Mouse (Mus musculus) layer of hippocampus, postnatal 10 days (tissue): ENCODE measurements around the gene Gys2. TPM values are rescaled to one million over a fixed set of nuclear protein-coding genes. Genes with fewer than 3 reads are reported as not detected.

Experiments used
- DNase-seq, 2 experiments: peaks; one replicate each; pipeline ENCODE4 v3.0.0; 2021; ENCODE audit warnings: low spot score in 2 of 2
- total RNA-seq, 2 experiments: library from RNA; stranded (reverse); gene quantifications; 2 replicates each; pipeline ENCODE4 v1.2.3; 2021

Gys2 gene
- total RNA-seq, 2 experiments from 2014 or later: not detected

DNA sequence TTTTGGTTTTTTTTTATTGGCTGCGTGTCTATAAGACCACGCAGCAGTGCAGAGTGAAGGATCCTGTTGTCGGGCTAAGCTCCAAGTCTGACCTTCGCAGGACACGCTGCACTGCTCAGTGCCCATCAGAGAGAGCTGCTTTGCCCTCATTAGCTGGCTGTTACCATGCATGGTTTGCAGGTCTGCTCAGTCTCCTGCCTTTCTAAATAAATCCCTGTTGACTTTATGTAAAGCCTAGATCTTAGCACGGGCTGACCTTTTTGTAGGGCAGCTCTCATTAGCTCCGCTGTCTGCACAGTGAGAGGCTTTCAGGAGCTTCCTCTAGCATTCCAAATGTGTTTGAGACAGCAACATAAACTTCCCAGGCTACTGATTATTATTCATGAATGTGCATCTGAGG is 14.9 kb downstream of the Gys2 start:
- no peak for DNase-seq

DNA sequence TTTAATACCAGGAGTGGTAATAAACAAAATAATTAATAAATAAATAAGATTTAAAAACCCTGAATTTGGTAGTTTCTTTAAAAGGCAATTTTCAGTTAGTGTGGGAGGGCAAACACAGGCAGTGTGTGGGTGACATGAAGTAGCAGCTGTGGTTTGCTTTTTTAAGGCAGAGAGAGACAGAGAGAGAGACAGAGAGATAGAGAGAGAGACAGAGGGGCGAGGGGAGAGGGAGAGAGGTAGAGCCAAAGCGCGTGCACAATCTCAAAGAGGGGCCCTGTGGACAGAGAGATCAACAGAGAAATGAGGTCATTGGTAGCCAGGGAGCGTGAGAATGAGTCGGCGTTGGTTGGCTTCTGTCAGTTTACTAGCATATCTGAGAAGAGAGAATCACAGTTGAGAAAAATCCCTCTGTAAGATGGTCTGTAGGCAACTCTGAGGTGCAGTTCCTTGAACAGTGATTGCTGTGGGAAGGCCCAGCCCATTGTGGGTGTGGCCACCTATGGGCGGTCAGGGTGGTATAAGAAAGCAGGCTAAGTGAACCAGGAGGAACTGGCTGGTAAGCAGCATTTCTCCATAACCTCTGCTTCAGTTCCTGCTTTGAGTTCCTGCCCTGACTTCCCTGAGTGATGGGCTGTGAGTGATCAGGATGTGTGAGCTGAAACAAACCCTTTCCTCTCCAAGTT is 17.5 kb downstream of the Gys2 start:
- peak; percentile 8 to 17 for DNase-seq

DNA sequence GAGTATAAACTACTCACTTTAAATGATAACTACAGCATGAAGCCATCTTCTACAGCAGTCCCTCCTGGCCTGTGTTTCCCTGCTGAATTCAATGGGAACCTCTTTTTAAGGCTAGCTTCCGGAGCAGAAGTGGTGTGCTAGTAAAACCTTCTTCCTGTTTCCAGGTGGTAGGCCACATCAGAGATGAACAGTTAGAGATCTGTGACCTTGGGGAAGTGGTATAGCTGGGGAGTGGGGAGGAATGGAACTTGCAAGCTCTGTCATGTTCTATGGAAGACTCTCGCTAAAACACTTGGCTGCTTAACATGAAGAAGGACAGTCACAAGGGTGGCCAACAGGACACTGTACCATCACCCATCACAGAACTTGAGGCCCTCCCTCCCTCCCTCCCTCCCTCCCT is 19.6 kb downstream of the Gys2 start:
- no peak for DNase-seq

DNA sequence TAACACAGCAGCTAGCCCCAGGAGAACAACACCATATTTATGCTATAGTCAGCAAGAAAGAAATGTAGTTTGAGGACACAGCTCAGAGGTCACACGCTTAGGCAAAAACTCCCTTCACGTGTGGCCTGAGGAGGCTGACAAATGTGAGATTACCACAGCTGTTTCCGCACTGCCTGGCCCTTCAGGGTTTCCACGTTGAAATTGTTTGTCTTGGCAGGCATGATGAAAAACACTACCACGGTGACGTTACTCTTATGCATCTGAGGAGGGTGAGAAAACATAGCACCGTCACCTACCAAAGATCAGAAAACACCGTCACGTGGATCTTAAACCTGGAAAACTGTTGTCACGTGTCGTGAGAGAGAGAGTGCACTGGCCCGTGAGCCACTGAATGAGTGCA is 21.5 kb downstream of the Gys2 start:
- no peak for DNase-seq

DNA sequence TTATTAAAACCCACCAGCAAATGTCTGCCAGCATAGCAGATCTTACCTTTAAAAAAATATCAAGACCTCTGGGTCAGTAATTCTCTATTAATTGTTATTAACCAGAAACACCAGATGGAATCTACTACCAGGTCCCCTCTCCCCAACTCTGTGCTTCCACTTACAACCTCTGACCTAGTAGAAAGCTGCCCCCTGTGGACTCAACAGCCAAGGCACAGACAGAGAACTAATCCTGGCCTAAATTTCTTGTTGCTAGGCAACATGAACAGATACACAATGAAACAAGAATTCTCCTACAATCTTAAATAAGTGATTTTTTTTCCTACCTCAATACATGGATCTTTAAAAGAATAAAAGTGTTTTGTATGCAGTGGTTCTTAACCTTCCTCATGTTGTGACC is 43.8 kb downstream of the Gys2 start:
- DNase-seq: no peak

DNA sequence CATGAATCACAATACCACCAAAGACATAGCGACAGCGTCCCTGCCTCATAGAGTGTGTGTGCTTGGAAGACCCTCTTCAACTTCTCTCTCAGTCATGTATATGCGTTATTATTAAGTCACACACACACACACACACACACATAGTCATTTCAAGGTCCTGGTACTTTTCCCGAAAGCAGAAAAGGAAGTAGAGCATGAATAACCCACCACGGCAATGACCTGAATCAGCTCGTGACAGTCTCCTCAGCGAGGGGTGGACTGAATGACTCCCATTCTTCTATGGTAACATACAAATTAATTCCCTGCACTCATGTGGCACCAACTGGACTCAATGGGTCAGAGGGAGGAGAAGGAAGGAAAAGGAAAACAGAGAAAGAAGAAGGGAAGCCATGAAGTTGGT is 47.9 kb downstream of the Gys2 start:
- no peak for DNase-seq

DNA sequence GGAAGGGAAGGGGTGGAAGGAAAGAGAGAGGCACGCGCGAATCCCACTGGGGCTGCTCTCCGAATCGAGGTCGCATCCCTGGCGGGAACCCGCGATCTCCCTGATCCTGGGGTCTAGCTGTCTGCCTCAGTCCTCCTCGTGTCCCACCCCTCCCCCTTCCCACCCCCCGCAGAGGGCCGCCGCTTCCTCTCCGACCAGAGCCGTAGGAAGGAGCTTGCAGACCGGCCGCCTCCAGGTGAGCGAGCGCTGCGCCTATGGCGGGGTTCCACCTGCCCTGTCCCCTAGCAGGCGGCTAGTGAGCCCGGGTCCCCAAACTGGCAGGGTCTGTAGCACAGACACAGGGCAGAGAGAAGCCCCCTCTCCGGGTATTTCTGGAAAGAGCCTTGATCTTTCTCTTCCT is 58.3 kb downstream of the Gys2 start:
- no peak for DNase-seq

DNA sequence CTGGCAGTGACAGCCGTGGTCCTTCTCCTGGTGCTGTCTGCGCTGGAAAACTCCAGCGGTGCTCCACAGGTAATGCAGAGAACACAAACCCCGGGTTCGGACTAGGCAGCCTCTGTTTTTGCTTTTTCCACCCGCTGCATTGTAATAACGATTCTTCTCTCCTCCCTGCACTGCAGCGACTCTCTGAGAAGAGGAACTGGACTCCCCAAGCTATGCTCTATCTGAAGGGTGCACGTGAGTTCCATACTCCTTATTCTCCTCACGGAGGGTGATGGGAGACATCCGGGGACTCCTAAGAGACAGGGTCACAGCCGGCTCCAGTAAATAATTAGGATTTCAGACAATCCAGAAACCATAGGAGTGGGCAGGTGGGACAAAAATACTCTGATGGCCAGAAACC is 59.1 kb downstream of the Gys2 start:
- no peak for DNase-seq

DNA sequence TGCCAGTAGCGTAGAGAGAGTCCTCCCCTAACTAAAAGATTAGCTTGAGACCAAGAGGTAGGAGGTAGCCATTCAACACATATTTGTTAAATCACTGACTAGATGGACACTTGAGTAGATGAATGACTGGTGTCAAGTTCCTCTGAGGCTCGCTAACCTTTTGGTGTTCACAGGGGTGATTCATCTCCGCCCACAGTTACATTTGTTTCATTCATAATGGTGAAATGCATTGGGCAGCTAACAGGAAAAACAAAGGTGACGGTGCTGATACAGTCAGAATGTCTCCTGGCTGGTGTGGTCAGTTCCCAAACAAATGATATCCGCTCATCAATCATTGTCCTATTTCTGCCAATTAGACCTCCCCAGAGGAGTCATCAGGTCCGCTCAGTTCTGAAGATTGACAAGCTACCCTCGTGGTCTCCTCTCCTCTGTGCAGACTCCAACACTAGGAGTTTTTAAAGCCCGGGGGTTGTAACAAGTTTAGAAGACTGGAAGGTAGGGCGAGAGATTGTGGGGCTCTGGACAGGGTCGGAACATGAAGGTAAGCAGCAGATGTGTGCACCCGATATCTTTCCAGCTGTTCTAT is 59.9 kb downstream of the Gys2 start, which contains the start of gene Spx:
TSS of gene Spx (plus strand) at position 536 of the 586 bp plus-strand sequence.
- no peak for DNase-seq

DNA sequence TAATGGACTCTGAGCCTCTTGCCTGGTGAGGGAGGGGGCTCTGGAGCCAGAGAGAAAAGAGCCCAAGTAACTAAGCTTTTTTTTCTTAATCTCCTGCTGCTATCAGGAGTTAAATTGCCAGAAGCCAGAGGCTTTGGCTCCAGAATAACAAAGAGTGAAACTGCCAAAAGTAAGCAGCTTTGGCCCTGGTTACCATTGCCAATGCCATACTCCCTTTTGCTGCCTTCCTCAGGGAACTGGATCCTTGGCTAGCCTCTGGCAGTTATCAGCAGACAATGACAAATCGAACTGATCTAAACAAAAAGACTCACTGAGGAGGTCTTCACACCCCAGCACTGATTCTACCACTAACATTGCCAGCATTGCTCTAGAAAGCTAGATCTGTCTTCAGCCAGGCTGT is 61.8 kb downstream of the Gys2 start:
- no peak for DNase-seq

DNA sequence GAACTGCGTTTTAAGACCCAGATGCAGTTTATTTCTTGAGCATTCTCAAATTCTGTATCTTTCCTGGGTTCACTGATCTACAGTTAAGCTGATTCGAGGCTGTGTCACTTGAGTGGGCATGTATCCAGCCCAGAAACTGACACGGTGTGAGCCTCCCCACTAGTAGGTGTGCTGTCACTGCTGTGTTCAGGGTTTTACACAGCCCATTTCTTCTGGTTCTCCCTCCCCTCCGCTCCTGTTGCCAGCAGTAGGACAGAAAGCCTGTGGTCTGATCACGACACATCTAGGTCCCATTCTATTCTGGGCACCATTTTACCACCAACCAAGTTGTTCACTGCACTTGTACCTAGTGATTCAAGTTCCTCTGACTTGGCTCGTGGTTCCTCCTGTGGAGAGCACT is 77.2 kb downstream of the Gys2 start:
- DNase-seq: no peak

DNA sequence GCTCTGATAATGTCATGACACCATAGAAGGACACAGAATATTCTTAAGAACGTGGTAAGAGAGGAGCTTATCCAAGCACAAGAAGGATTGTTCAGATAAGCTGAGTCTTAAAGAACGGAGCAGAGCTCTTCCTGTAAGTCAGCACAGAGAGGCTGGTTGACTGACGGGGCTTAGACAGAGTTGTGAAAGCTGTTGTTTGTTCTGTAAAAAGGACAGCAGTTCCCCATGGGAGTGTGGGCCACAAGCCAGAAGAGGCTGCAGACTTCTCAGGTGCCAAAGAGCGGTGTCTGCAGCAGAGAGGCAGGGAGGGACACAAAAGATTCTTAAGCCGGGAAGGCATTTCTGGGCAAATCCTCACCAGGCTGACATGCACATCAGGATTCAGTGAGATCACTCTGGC is 78.2 kb downstream of the Gys2 start:
- peak; percentile 26 to 44 for DNase-seq

DNA sequence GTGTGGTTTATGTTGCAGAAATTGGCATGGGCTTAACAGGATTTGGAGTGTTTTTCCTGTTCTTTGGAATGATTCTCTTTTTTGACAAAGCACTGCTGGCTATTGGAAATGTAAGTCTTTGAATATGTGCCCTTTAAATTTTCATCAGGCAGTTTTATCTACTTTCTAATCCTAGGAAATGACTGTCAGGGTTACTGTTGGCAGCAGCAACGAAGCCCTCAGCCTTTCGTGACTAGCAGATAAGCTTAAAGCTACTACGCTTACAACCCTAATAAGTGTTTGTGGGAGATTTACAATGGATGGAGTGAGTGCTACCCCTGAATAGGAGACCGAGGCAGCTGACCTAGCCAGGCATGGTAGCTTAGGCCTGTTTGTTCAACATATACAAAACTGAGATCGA is 80.6 kb downstream of the Gys2 start:
- DNase-seq: no peak

DNA sequence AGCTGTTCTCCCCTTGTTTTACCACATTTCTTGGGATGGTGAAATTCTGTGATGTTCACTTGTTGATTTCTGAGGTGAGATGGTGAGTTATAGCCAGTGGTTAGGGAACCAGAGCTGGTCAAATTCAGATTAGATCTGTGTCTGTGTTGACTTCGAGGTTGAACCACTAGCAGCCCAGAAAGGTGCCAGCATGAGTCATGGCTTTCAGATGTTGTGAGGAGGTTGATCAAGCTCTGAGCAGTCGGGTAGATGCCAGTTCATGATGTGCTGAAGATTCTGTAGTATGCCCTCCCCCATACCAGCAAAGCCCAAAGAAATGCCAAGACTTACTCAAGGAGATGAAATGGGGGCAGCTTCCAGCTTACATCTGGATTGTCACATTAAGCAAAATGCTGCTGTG is 83.8 kb downstream of the Gys2 start:
- no peak for DNase-seq

DNA sequence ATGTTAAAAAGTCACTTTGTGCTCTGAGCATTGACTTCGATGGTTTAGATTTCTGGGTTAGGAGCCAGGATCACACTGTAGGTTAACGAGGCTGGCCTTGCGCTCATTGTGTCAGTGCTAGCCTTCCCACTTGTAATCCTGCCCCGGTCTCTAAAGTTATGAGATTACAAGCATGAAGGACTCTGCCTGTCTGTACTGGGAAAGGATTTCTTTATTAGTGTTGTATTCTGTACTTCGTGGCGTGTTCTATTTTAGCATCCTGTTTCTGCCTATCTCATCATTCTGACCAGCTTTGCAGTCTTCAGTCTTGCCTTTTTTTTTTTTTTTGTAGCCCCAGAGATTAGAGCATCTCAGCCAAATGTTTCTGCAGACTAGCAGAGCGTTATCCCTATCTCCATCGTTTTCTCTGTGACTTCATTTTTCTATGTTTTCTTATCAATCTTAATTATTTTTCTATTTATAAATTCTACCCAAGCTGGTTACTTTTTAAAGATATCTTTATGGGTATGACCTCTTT is 85.1 kb downstream of the Gys2 start:
- DNase-seq: no peak

DNA sequence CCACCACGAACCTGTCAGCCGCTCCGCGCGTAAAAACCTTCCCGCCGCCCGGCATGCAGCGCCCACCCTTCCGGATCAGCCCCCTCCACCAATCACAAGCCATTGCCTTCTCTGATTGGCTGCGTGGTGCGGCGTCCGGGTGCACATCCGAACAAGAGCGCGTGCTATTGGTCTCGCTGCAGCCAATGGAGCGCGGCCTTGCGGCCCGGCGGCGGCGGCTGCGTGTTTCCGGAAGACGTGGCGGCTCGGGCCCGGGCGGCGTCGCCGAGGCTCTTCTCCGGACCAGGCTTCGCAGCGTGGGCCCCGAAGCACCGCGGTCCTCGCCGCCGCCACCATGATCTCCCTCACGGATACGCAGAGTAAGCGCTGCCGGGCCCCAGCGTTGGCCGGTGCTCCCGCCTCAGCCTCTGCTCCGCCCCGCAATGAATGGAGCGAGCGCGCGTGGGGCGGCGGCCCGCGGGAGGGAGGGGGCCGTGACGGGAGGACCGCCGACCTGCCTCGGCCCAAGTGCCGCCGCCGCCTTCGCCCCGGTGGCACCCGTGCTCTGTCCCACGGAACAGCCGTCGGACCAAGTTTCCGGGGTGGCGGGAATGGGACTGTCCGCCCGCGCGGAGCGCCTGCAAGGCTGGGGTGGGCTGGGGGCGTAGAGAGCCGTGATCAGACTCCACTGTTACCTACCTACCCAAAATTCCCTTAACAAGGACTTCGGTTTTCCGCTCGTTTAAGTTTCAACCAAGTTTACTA is 85.7 kb downstream of the Gys2 start, which contains the start of the genes Recql and Golt1b:
TSS of gene Recql (minus strand) at position 77 of the 744 bp plus-strand sequence.
TSS of gene Golt1b (plus strand) at position 211 of the 744 bp plus-strand sequence.
- DNase-seq: peak; percentile 99 to 100

DNA sequence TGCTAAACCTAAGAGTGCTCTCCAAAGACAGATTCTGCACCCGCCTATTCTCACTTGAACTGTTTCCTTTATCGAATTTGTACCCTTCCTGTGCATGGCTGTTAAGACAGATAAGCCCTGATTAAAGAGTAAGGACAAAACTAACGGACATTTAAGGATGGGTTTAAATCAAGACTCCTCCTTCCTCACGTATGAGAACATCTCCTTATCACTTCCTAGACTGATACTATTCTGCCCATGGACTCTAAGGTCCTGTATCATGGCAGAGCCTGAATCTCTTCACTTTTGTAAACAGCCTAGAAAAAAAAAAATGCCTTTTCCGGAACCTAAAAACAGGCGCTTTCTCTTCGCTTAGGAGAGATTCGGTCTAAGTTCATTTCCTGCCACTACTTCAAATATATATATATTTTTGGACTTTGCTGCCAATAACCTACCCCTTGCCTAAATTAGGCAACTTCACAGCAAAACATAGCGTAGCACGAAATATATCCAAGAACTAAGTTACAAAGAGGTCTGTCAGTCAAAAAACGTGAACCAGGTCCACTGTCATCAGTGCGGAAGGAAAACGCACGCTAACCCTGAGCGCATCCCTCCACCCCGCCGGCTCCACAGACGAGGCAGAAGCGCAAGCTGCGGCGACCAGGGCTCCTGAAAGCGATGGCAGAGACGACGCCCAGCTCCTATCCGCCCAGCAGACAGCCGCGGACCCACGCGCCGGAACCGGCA is 86.5 kb downstream of the Gys2 start:
- no peak for DNase-seq

DNA sequence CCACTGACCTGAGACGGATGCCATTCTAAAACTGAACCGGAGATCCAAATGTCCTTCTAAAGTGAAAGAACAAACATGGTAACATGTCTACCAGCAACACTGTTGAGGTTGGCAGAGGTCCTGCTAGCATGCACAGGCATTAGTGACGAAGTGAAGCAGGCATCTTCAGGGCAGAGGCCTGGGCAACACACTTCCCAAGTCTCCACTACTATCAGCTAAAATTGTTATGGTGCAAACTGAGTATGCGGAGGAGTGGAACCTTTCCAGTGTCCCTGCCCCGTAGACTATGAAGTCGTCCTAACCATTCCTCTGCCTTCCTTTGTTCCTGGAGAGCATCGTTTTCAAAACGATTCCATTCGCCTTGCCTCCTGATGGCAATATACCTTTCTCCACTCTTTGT is 88.4 kb downstream of the Gys2 start:
- DNase-seq: no peak

DNA sequence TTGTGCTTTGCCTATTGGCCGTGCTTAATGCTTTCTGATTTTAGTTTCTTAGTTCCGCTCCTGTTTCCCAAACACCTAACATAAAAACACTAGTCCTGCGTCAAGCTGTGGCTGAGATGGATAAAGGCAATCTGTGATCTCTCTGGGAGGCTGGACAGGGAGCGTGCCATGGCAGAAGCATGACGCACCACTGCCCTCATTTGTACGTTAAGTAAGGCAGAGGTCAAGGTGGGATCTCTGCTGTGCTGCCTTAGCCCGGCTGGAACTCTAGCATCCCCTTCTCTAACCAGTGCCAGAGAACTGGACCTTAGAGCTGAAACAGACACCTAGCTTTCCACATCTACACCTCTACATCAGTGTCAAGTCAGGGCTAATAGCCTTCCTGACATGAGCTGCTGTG is 91.3 kb downstream of the Gys2 start:
- no peak for DNase-seq

DNA sequence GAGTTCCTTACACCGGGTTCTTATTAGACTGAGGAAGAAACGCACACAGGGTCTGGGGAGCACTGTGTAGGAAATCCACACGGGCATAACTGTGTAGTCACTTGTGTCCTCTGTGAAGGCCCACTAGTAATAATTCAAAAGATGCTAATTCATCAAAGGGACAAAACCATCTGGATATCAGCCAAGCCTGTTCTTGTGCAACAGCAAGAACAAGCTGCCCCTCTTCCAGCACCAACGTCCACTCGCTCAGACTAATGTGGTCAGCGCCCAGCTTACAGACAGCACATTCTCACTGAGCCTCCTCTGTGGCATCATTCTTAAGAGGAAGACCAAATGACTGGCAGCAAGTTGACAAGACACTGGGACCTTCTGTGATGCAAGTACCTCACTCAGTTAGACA is 92.9 kb downstream of the Gys2 start:
- no peak for DNase-seq

DNA sequence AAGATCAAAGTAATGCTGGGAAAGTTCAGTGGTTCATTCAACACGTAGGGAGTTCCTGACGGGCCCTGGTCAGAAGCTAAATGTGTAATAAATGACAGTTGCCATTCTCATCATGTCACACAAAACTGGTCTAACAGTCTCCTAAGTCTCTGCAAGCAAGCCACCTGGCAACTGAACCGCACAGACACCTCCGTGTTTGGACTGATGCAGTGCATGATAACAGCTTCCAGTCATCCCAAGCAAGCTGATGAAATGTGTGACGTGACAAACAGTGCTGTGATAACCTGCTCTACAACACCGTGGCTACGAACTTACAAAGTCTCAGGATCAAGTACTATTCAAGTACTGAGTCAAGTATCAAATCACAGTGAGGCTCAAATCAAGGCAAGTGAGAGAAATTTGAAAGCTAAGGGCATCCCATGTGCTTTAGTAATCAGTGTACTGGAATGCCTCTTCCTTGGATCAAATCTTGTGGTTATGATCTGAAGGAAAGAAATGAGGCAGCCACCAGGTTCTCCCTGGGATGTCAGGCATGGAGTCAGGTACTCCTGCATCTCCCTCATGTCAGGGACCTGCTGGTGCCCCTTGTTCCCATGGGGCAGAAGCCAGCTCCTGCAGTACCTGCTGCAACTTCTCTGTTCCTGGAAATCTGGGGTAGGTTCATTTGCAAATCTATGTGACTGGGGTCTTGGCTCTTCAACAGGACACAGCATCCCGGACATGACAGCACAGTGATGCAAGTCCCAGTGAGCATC is 94.2 kb downstream of the Gys2 start:
- DNase-seq: no peak
